Mouse (Mus musculus): ENCODE results near the gene Polr3f. TPM values are rescaled to one million over a fixed set of nuclear protein-coding genes. Genes with fewer than 3 reads are reported as not detected.

The Polr3f gene
- polyA plus RNA-seq (2012; rRNA removed), result 4.5 and 8.5 TPM in 2 replicates

GRCm38 (mm10) chr2:144526981-144527820 is at the start of gene Polr3f, which contains the start of gene Dzank1:
Gene Polr3f, plus strand, starts transcription at chr2:144527718.
Gene Dzank1, minus strand, starts transcription at chr2:144527414.
- TF ChIP-seq CTCF (IDR thresholded peaks at IDR 0.05; ENCODE audit: insufficient read depth, low read length), result no peak
- peak; percentile 28; the same call in 1 of the 2 replicates for TF ChIP-seq POLR2A (IDR thresholded peaks at IDR 0.05; ENCODE audit: borderline replicate concordance, extremely low read depth, low read depth, low read length)
- DNase-seq, result peak; percentile 95
- under 1% methylated on average over 56 of the region's 56 CpGs for WGBS
- Histone ChIP-seq H3K4me1 (ENCODE audit: control insufficient read depth, insufficient read depth, low read length) (0 out of 2 replicates have a peak, but pooled peaks cover 5% of the 10 kb centered on the region), H3K4me3 (replicated peaks; ENCODE audit: extremely low read depth, low read depth, low read length) (peak within 1 kb of the TSS; percentile 94)

- DNase-seq, result no peak
- WGBS, result 56% methylated on average over 2 of the region's 2 CpGs
- no peak overlapping the region for H3K4me3 ChIP-seq (replicated peaks; ENCODE audit: extremely low read depth, low read depth, low read length)
- H3K4me1 ChIP-seq (ENCODE audit: control insufficient read depth, insufficient read depth, low read length), result no peaks in the 10 kb centered on the region
- no peak for TF ChIP-seq POLR2A (IDR thresholded peaks at IDR 0.05; ENCODE audit: borderline replicate concordance, extremely low read depth, low read depth, low read length)
- TF ChIP-seq CTCF (IDR thresholded peaks at IDR 0.05; ENCODE audit: insufficient read depth, low read length), result no peak
Measured at GRCm38 (mm10) chr2:144479421-144479820, 48.1 kb upstream of the Polr3f start.

GRCm38 (mm10) chr2:144484084-144484483 is 43.4 kb upstream of the Polr3f start:
- no peak for DNase-seq
- 37% methylated on average over 1 of the region's 1 CpGs for WGBS
- Histone ChIP-seq H3K4me1 (ENCODE audit: control insufficient read depth, insufficient read depth, low read length) (no peaks in the 10 kb centered on the region), H3K4me3 (replicated peaks; ENCODE audit: extremely low read depth, low read depth, low read length) (no peak overlapping the region)
- TF ChIP-seq CTCF (IDR thresholded peaks at IDR 0.05; ENCODE audit: insufficient read depth, low read length) (no peak), POLR2A (IDR thresholded peaks at IDR 0.05; ENCODE audit: borderline replicate concordance, extremely low read depth, low read depth, low read length) (no peak)

- 68% methylated on average over 7 of the region's 7 CpGs for WGBS
- DNase-seq, result no peak
- Histone ChIP-seq H3K4me1 (ENCODE audit: control insufficient read depth, insufficient read depth, low read length) (no peaks in the 10 kb centered on the region), H3K4me3 (replicated peaks; ENCODE audit: extremely low read depth, low read depth, low read length) (no peak overlapping the region)
- no peak for TF ChIP-seq POLR2A (IDR thresholded peaks at IDR 0.05; ENCODE audit: borderline replicate concordance, extremely low read depth, low read depth, low read length)
- TF ChIP-seq CTCF (IDR thresholded peaks at IDR 0.05; ENCODE audit: insufficient read depth, low read length), result no peak
Measured at GRCm38 (mm10) chr2:144485439-144485838, 42.1 kb upstream of the Polr3f start.

- Histone ChIP-seq H3K4me1 (ENCODE audit: control insufficient read depth, insufficient read depth, low read length) (no peaks in the 10 kb centered on the region), H3K4me3 (replicated peaks; ENCODE audit: extremely low read depth, low read depth, low read length) (no peak overlapping the region)
- DNase-seq, result no peak
- no peak for TF ChIP-seq POLR2A (IDR thresholded peaks at IDR 0.05; ENCODE audit: borderline replicate concordance, extremely low read depth, low read depth, low read length)
- no peak for TF ChIP-seq CTCF (IDR thresholded peaks at IDR 0.05; ENCODE audit: insufficient read depth, low read length)
- WGBS, result 62% methylated on average over 6 of the region's 6 CpGs
Measured at GRCm38 (mm10) chr2:144487476-144487875, 40.0 kb upstream of the Polr3f start.

GRCm38 (mm10) chr2:144489342-144489741 is 38.2 kb upstream of the Polr3f start:
- no peaks in the 10 kb centered on the region for H3K4me1 ChIP-seq (ENCODE audit: control insufficient read depth, insufficient read depth, low read length)
- no peak for DNase-seq
- TF ChIP-seq POLR2A (IDR thresholded peaks at IDR 0.05; ENCODE audit: borderline replicate concordance, extremely low read depth, low read depth, low read length), result no peak
- TF ChIP-seq CTCF (IDR thresholded peaks at IDR 0.05; ENCODE audit: insufficient read depth, low read length), result no peak
- H3K4me3 ChIP-seq (replicated peaks; ENCODE audit: extremely low read depth, low read depth, low read length), result no peak overlapping the region
- WGBS, result 83% methylated on average over 5 of the region's 5 CpGs

- Histone ChIP-seq H3K4me1 (ENCODE audit: control insufficient read depth, insufficient read depth, low read length) (no peaks in the 10 kb centered on the region), H3K4me3 (replicated peaks; ENCODE audit: extremely low read depth, low read depth, low read length) (no peak overlapping the region)
- DNase-seq, result no peak
- 80% methylated on average over 6 of the region's 6 CpGs for WGBS
- TF ChIP-seq CTCF (IDR thresholded peaks at IDR 0.05; ENCODE audit: insufficient read depth, low read length) (no peak), POLR2A (IDR thresholded peaks at IDR 0.05; ENCODE audit: borderline replicate concordance, extremely low read depth, low read depth, low read length) (no peak)
Measured at GRCm38 (mm10) chr2:144502134-144502533, 25.4 kb upstream of the Polr3f start.

GRCm38 (mm10) chr2:144514619-144515018 is 12.9 kb upstream of the Polr3f start:
- Histone ChIP-seq H3K4me3 (replicated peaks; ENCODE audit: extremely low read depth, low read depth, low read length) (no peak overlapping the region), H3K4me1 (ENCODE audit: control insufficient read depth, insufficient read depth, low read length) (no peaks in the 10 kb centered on the region)
- no peak for DNase-seq
- TF ChIP-seq POLR2A (IDR thresholded peaks at IDR 0.05; ENCODE audit: borderline replicate concordance, extremely low read depth, low read depth, low read length), result no peak
- no peak for TF ChIP-seq CTCF (IDR thresholded peaks at IDR 0.05; ENCODE audit: insufficient read depth, low read length)
- 69% methylated on average over 3 of the region's 3 CpGs for WGBS

- TF ChIP-seq CTCF (IDR thresholded peaks at IDR 0.05; ENCODE audit: insufficient read depth, low read length) (no peak), POLR2A (IDR thresholded peaks at IDR 0.05; ENCODE audit: borderline replicate concordance, extremely low read depth, low read depth, low read length) (no peak)
Measured at GRCm38 (mm10) chr2:144519772-144520171, 7.7 kb upstream of the Polr3f start.

GRCm38 (mm10) chr2:144525856-144526255 is 1.7 kb upstream of the Polr3f start:
- no peak overlapping the region for H3K4me3 ChIP-seq (replicated peaks; ENCODE audit: extremely low read depth, low read depth, low read length)
- TF ChIP-seq POLR2A (IDR thresholded peaks at IDR 0.05; ENCODE audit: borderline replicate concordance, extremely low read depth, low read depth, low read length) (no peak), CTCF (IDR thresholded peaks at IDR 0.05; ENCODE audit: insufficient read depth, low read length) (no peak)
- WGBS, result 57% methylated on average over 10 of the region's 10 CpGs

More at GRCm38 (mm10) chr2:144519772-144520171, 7.7 kb upstream of the Polr3f start:
- Histone ChIP-seq H3K4me1 (ENCODE audit: control insufficient read depth, insufficient read depth, low read length) (no peaks in the 10 kb centered on the region), H3K4me3 (replicated peaks; ENCODE audit: extremely low read depth, low read depth, low read length) (no peak overlapping the region)
- DNase-seq, result no peak
- WGBS, result 51% methylated on average over 3 of the region's 3 CpGs

More at GRCm38 (mm10) chr2:144525856-144526255, 1.7 kb upstream of the Polr3f start:
- DNase-seq, result no peak
- 0 out of 2 replicates have a peak, but pooled peaks cover 5% of the 10 kb centered on the region for H3K4me1 ChIP-seq (ENCODE audit: control insufficient read depth, insufficient read depth, low read length)

All from lung, adult 2 months (tissue).